Mouse (Mus musculus): ENCODE results near the gene Nutf2-ps1.

GRCm38 (mm10) chr19:53571056-53571455 is 17.8 kb downstream of the Nutf2-ps1 start:
- TF ChIP-seq CTCF (IDR thresholded peaks at IDR 0.05; ENCODE audit: control insufficient read depth, insufficient read depth, insufficient read length) (no peak), USF1 (IDR thresholded peaks at IDR 0.05; ENCODE audit: low read depth) (no peak), MYOG (IDR thresholded peaks at IDR 0.05; ENCODE audit: control insufficient read depth, extremely low read depth, insufficient read length) (no peak), CEBPB (IDR thresholded peaks at IDR 0.05; ENCODE audit: low read depth) (no peak), MAX (IDR thresholded peaks at IDR 0.05) (no peak), MYOD1 (IDR thresholded peaks at IDR 0.05; ENCODE audit: control insufficient read depth, insufficient read length, low read depth) (no peak)
